Mouse (Mus musculus) brain, embryonic 14.5 days (tissue): ENCODE measurements at regions not wholly inside any gene's neighbourhood (a gene's known extent, or its start where the extent isn't known, plus 50 kb on each side); places are given as distances from the start of the nearest gene placed in this dataset.

ENCODE experiments used
- CTCF ChIP-seq: fragments of 200-500 bp; IDR thresholded peaks from 2 replicates; pipeline ENCODE4 v1.5.1; 2012; ENCODE audit warnings: inconsistent platforms, mild to moderate bottlenecking, moderate library complexity, borderline replicate concordance; ENCODE audit not compliant: insufficient read depth, insufficient read length; ENCODE audit errors: extremely low read depth
- POLR2A ChIP-seq: fragments of 200-500 bp; IDR thresholded peaks from 2 replicates; pipeline ENCODE4 v1.6.1; 2012; ENCODE audit warnings: mild to moderate bottlenecking, inconsistent platforms, borderline replicate concordance; ENCODE audit not compliant: poor library complexity, insufficient read depth, insufficient read length, severe bottlenecking; ENCODE audit errors: extremely low read depth

- TF ChIP-seq CTCF (no peak), POLR2A (no peak)
Observed at GRCm38 (mm10) chr15:62096778-62097177, 1174.0 kb upstream of the A1bg start.
